Mouse (Mus musculus): ENCODE measurements at regions not wholly inside any gene's neighbourhood (a gene's known extent, or its start where the extent isn't known, plus 50 kb on each side); places are given as distances from the start of the nearest gene placed in this dataset.

DNA sequence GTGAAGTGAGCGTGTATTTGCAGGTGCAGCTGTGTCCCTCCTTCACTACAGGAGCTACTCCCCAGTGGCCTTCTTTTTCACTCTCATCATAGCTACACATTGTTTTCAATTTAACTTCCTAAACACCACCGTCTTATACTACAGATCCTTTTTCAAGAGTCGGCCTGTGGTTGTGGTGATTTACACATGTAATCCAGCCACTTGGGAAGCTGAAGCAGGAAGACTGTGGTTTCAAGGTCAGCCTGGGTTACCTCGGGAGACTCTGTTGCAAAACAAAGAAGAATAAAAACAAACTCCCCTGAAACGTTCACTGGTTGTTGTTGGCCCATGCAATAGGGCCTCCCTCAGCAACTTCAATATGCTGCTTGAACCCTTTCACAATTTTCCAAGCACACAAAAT lies 153.8 kb upstream of the Kcnh8 start:
- DNase-seq (ENCODE audit: low read depth, low spot score), result no peak

DNA sequence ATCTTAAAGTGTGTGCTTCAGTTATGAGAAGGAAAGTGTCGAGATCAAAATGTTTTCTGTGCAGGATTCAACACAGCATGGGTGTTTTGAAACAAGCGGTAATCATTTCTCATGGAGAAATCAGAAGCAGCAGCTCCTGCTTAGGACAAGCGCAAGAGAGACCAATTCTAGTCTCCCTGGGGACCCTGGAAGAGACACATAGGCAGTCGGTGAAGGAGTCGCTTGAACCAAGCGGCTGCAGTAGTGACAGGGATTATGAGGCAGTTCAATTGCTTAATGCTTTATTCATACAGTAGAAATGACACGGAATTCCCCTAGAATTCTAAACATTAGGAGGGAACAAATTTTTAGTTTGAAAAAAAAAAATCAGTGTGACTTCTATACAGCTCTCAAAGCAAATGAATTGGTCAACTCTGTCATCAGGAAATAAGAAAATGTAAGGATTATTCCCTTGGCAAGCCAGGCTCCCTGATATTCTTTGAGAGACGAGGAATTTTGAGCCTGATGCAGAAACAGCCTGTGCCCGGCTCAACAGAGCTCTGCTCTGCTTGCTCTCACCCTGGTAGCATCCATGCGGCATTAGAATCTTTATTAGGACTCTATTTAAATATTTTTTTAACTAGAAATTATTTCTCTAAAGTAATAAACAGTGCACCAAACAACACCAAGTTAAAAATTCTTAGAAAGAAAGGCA lies 143.1 kb upstream of the Kcnh8 start:
- DNase-seq (ENCODE audit: low read depth, low spot score), result no peak

DNA sequence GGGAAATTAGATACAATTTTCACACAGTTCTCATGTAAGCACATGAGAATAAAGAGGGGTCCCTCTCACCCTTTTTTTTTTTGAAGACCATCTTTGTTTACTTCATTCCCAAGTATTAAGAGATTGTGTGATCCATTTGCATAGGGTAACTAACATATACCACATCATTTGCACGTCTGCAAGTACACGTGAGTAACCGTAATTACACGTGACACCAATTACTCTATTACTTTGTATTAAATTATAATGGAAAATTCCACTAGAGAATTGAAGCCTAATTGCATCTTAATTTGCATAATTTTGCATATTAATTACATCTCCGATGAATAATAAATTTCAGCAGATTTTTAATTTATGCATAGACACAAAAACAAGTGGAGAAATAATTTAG lies 142.5 kb upstream of the Kcnh8 start:
- DNase-seq (ENCODE audit: low read depth, low spot score), result no peak

GRCm38 (mm10) chr17:52461264-52461663 lies 141.2 kb upstream of the Kcnh8 start:
- DNase-seq (ENCODE audit: low read depth, low spot score), result peak; percentile 43

- peak; percentile 88 for DNase-seq (ENCODE audit: low read depth, low spot score)
Measured at GRCm38 (mm10) chr17:52461709-52462141, 140.8 kb upstream of the Kcnh8 start.

GRCm38 (mm10) chr17:52462361-52462760 lies 140.1 kb upstream of the Kcnh8 start:
- peak; percentile 9 for DNase-seq (ENCODE audit: low read depth, low spot score)

DNA sequence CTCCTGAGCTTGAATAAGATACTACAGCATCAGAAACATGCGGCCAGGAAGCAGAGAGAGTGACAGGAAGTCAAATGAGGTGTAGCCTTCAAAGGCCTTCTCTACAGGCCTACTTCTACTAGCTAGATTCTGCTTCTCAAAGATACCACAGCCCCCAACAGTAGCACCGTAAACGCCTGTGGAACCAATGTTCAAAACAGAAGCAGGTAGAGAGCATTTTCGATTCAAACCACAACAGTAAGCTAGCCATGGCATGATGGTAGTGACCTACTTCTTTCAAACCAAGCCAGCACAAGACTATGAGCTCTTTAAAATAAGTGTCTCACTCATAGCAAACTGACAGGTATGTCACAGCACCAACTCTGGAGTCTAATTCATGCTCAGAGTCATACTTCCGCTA lies 134.0 kb upstream of the Kcnh8 start:
- DNase-seq (ENCODE audit: low read depth, low spot score), result peak; percentile 69

GRCm38 (mm10) chr17:52479327-52480086 lies 123.0 kb upstream of the Kcnh8 start:
- DNase-seq (ENCODE audit: low read depth, low spot score), result no peak

GRCm38 (mm10) chr17:52480087-52480638 lies 122.3 kb upstream of the Kcnh8 start:
- no peak for DNase-seq (ENCODE audit: low read depth, low spot score)

DNA sequence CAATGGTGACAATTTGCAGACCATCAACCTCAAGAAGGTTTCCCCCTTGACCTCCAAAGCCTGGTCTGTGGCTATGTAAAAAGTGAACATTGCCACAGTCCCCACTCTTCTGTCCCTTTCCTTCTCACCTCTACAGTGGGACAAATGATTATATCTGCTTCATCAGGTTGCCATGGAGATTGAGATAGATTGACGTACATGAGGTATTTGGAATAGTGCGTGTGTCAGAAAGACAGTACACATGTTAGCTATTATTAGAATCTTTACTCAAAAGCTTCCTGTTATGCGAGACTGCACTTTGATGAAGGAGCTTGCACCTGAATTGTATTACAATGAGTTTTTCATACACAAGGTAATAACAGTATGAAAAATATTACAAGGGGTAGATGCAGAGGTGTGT lies 95.7 kb upstream of the Kcnh8 start:
- DNase-seq (ENCODE audit: low read depth, low spot score), result peak; percentile 55

DNA sequence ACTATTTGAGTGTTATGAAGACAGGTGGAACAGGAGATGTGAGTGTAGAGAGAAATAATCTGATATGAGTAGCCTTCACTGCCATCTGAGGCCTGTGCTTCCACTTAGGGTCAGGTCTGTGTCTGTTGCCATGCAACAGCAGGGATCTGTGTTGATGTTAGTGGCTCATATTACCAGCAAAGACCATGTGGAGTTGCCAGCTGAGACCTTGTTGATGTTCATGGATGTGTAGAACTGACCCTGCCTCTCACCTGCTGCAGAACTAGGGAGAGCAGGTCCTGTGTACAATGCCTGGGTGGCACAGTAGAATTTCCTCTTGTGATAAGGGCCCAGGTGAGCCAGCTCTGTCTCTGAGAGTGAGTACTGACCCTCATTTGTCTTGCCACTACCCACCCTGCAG lies 72.2 kb upstream of the Kcnh8 start:
- no peak for DNase-seq (ENCODE audit: low read depth, low spot score)

Measured in CD4-positive, CD25-positive, alpha-beta regulatory T cell, adult 2 months (primary cell).